Mouse (Mus musculus) c-Kit-positive CD71-positive TER-119-positive erythroid progenitor cells, embryonic 14.5 days (primary cell): ENCODE measurements around the gene Hif3a.

Source experiments
- DNase-seq: peaks from one replicate; pipeline ENCODE4 v3.0.0-alpha.2; 2013; ENCODE audit warnings: low spot score

The Hif3a gene

GRCm38 (mm10) chr7:17024814-17025504 is 37.3 kb downstream of the Hif3a start:
- DNase-seq: no peak

DNA sequence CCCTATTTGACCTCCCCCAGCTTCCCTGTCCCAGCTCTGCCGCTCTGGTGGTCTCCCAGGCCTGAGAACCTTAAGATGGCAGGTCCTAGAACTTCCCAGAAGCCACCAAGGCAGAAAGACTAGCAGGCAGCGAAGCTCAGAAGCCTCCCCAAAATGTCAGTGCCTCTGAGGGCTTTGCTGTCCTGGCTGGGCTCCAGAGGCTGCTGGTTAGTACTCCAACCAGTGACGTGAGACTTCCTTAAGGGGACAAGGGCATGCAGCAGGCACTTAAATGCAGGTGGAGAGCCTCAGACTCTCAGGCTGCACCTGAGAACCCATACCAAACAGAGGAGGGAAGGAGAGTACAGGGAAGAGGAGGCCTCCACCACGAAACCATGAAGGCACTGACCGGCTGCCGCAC is 38.1 kb downstream of the Hif3a start:
- no peak for DNase-seq

DNA sequence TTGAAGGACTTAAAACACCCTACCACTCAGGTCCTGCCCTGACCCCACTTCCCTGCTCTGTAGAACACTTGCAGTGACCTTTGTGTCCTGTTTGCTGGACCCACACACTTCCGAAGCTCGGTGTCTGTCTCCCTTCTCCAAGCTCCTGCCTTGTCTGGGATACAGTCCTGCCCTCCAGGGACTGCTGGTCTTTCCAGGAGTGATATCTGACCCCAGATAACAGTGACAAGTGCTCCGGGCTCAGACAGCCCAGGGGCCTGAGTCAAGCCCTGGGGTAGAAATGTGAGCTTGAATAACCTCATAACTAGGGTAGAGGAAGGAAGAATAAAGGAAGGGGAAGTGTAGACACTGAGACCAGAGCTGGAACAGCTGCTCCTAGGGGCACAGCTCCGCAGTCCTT is 38.5 kb downstream of the Hif3a start:
- DNase-seq: no peak

DNA sequence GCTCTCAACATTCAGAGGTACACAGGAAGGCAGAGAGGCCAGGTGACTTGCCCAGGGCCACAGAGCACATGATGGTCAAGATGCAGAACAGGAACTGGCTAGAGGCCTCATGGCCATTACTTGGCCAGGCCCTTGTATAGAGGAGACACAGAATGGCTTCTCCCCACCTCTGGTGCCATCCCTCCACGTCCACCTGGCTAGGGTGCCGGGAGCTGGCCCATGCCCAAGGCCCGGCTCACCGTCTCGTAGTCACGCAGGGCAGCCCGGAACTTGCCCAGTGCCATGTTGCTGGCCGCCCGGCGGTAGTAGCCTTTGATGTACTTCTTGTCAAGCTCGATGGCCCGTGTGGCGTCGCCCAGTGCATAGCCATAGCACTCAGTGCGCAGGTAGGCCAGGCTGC is 40.1 kb downstream of the Hif3a start:
- no peak for DNase-seq

- DNase-seq: no peak
Measured at GRCm38 (mm10) chr7:17019426-17020166, 42.6 kb downstream of the Hif3a start.

DNA sequence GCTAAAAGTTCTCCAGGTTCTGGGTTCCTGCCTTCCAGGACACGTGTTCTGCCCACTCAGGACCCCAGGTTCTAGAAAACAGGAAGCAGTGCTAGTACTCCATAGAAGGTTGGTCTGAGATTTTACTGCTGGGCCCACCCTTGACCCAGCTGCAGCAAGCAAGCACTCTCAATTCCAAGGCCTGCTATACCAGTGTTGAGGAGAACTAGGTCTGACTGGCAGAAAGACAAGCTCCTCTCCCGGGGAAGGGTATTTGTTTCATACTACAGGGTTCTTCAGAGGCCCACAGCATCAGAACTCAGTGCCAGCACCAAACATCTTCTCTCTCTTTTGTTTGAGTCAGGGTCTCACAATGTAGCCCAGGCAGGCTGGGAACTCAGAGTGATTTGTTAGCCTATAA is 44.3 kb downstream of the Hif3a start:
- DNase-seq: no peak

GRCm38 (mm10) chr7:17017036-17017435 is 45.2 kb downstream of the Hif3a start:
- DNase-seq: no peak

DNA sequence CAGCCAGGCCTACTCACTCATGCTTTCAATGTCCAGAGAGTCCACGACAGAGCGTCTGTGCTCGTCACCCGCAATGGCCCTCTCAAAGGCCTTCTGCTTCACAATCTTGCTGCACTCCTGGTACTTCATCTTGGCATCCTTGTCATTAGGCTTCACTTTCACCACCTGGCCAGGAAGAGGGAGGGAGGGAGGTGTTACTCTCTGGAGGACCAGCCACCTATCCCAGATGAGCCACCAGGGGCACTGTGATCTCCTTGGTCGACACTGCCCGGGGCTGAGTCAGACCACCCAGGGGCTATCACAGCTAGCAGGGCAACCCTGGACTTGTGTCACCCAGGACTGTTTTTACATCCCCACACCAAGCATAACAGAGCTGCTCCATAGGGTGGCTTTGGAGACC is 46.8 kb downstream of the Hif3a start:
- DNase-seq: no peak

DNA sequence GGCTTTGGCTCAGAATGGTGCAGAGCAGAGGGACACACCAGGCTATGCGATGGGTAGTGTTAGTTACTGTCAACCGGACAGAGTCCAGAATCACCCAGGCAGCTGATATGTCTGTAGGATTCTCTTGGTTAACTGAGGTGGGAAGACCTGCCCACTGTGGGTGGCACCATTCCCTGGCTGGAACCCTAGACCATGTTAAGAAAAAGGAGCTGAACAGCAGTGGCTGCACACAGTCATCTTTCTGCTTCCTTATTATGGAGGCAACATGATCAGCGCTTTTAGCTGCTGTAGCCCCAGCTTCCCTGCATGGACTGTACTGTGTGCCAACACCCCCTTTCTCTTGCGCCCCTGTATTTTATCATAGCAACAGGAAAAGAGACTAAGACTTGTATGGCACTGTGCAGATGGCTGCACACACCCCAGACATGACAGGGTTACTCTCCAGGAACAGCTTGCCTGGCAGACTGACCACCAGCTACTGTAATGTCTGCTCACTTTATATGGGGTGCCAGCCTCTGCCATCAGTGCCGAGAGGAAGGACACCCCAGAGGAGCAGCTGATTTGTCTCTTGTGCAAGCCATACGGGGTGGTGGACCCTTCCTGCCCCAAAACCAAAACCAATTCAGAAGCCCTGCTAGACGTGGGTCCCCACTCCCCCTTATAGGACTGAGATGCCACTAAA is 50.2 kb downstream of the Hif3a start:
- no peak for DNase-seq

- DNase-seq: no peak
Measured at GRCm38 (mm10) chr7:17010010-17010347, 52.2 kb downstream of the Hif3a start.

DNA sequence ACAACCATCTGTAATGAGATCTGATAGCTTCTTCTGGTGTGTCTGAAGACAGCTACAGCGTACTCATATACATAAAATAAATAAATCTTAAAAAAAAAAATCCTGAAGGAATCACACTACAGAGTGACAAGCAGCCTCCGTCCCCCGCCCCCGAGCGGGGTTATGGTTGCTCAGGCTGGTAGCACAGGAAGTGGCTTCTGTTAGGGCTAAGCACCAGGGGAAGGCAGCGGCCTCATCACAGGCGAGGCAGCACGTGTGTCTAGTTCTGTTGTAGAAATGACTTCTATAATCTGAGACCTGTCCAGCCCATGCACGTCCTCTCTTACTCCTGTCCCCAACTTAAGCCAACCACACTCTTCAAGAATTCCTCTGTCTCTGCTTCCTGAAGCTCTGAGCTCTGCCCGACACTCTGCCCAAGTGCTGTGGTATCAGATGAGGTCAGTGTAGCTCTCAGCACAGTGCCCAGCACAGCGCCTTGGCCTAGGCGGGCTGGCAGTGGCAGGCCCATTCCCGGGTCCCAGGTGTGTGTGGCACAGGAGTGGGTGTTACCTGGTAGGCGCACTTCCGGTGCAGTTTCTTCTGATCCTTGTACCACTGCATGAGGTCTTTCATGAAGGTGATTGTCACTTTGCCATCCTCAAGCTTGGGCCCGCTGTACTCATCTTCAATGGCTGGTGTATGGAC is 52.8 kb downstream of the Hif3a start:
- DNase-seq: no peak

- no peak for DNase-seq
Measured at GRCm38 (mm10) chr7:17007300-17007699, 54.9 kb downstream of the Hif3a start.

DNA sequence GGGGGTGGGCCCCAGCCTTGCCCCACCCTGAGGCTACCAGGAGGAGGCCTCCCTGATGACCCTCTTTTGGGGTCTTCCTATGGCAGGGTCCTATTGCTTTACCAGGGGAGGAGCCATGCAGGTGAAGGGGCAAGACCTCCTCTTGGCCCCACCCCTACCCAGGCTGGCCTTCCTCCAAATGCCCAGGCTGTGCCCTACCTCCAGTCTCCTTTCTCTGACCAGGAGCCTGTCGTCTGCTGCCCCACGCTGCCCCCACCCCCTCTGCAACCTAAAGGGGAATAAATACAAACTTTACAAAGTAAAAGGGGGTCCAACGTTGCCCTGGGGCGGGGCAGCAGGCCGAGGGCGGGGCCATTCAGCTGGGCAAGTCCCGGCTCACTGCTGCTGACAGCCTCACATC is 57.5 kb downstream of the Hif3a start:
- no peak for DNase-seq

DNA sequence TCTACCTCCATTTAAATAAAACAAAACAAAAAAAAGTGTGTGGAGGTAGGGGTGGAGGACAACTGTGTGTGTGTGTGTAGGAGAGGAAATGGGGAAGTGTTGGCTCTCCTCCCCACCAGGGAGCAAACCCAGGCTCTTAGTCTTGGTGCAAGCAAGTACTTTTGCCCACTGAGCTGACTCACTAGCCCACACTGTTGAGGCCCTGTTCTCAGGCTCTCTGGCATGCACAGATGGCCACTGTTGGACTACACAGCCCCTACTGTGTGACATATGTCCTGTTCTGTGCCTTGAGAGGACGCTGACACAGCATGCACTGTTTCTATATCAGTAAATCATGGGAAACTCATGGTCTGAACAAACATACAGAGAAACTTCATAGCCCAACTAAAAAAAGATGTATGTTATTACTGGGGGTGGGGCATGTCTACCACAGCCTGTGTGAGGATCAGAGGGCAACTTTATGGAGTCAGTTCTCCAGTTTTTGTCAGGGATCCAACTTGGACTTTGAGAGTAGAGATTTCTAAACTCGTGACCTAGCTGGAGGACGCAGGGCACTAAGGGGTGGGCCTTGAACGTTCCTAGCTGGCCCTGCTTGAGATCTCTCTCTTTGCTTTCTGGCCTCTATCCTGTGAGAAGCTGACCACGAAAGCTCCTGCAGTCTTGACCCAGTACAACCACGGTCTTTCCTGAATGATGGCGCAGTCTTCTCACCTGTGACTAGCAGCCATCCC is 58.8 kb downstream of the Hif3a start:
- DNase-seq: no peak

GRCm38 (mm10) chr7:17002375-17003195 is 59.6 kb downstream of the Hif3a start:
- DNase-seq: peak; percentile 73

DNA sequence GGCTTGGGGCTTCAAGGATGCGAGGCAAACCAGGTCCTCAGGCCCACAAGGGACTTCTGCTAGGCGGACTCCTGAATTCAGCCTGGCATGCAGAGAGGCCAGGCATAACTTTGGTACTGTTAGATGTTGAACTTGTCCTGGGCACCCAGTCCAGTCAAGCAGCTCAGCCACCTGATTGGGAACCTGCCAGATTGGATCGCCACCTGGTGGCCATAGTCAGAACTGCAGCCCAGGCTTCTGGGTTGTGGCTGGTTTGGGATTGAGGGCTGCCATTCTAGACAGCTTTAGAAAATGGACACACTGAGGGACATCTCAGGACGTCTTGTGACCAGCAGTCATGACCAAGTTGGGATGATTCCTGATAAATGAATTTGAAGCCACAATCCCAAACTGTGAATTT is 62.6 kb downstream of the Hif3a start:
- peak; percentile 78 for DNase-seq

DNA sequence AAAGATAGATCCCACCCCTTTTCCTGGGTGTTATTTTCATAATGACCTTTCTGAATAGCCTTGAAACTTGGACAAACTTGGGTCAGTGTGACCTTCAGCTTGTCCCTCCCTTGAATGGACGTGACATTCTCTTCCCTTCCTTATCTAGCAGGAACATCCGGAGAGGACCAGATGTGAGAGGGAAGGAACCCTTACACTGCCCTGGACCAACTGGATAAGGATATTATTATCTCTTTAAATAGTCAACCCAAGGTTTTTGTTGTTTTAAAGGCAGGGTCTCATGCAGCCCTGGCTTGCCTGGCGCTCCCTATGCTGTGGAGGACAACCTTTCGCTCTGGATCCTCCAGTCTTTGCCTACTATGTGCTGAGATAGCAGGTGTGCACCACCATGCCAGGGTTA is 63.0 kb downstream of the Hif3a start:
- DNase-seq: peak; percentile 29

DNA sequence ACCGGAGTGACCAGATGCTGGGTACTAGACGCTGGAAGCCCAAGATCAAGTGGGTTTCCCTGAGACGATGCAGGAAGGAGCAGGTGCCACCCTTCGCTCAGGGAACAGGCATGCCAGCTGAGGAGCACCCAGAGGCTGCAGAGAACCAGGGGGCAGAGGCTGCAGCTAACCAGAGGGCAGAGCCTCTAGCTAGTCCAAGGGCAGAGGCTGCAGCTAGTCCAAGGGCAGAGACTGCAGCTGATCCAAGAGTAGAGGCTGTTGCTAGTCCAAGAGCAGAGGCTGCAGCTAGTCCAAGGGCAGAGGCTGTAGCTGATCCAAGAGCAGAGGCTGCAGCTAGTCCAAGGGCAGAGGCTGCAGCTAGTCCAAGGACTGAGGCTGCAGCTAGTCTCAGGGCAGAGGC is 66.9 kb downstream of the Hif3a start:
- DNase-seq: no peak

GRCm38 (mm10) chr7:16994400-16994799 is 67.8 kb downstream of the Hif3a start:
- DNase-seq: no peak

DNA sequence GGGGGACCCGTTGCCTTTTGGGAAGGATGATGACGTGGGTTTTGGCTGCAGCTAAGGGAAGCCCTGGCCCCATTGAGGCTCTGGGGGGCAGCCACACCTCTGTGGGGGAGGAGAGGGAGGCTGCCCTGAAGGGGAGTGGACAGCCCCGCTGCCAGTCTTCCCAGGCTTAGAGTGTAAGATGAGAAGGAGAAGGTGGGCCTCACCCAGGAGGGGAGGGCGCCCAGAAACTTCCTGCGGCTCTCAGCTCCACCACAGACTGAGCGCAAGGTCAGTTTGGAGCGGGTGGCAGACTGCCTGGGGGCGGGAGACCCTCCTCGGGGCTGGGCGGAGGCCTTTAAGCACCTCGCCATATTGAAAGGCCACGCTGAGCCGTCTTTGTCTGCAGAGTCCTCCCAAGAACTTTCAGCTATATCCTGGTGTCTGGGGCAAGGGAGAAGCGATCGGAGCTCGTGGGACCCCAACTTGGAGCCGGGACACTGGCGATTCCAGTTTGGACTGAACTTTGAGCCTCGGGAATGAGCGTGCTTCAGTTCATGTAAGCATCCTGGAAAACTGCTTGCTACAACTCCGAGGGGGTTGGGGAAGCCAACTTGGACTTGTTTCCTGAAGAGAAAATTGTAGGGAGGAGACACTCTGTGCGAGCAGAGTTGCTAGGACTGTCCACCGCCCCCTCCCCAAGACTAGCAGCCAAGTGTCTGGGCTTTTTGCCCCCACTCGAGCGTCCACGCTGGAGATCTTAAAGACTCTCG is 68.4 kb downstream of the Hif3a start:
- DNase-seq: no peak

- DNase-seq: no peak
Measured at GRCm38 (mm10) chr7:16992451-16992807, 69.8 kb downstream of the Hif3a start, which contains the start of gene Ccdc8. Ccdc8 (plus strand) TSS chr7:16992708.
